Mouse (Mus musculus) small intestine, adult 2 months (tissue): ENCODE results near the gene Tcea3.

Source experiments
- CTCF ChIP-seq: fragments of 200-500 bp; IDR thresholded peaks from 2 replicates; pipeline ENCODE4 v1.5.1; 2012; ENCODE audit warnings: low read depth, mild to moderate bottlenecking, control low read depth, inconsistent platforms, low read length, moderate library complexity, mixed read lengths; ENCODE audit not compliant: insufficient replicate concordance, insufficient read length; ENCODE audit errors: extremely low read depth
- POLR2A ChIP-seq: fragments of 200-500 bp; IDR thresholded peaks from 2 replicates; pipeline ENCODE4 v1.6.1; 2012; ENCODE audit warnings: low read depth, mild to moderate bottlenecking, control low read depth, inconsistent platforms, low read length, moderate library complexity

DNA sequence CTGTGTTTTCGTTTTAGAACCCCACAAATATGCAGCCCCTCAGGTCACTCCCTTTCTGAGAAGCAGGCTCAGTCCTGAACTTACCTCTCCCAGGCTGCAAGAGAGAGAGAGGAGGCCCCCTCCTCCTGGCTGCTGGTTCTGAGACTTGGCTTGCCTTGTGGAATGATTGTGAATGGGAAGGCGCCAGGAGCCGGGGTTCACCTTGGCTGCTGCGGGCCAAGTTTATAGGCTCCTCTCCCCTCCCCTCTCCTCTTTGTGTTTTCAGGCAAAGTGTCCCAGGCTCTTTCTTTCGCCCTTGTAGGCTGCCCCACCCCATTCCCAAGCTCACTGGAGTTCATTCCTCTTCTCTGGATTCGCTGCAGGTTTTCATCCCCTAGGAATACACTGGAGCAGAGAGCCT lies 40.6 kb upstream of the Tcea3 start:
- TF ChIP-seq POLR2A = no peak
- TF ChIP-seq CTCF = no peak
